In genomic region chr4:114983020-114983419, GRCm38 (mm10) we compare ENCODE assay signal across 16 mouse cellular contexts. TPM values are rescaled to one million over a fixed set of nuclear protein-coding genes. Genes with fewer than 3 reads are reported as not detected.
DNase-seq lines count a peak whose midpoint lies in the region; ATAC-seq and TF ChIP-seq lines count a peak whose summit lies in the region.
"Had no signal": no experiment of that assay in that cellular context is flagged by ENCODE, and none has a peak within 500 bp of the region (broad histone marks: within the 10 kb centered on the region; RNA-seq: fewer than 3 reads in every experiment).

No protein-coding gene starts in this region.

- H3K9ac ChIP-seq in forebrain, postnatal 0 days = no peak overlapping the region
- H3K9ac ChIP-seq: forebrain, embryonic 13.5 days had no signal

- POLR2A ChIA-PET in Patski (lab: Charles Lee) = no interaction called here

- no peak overlapping the region for H3K4me2 ChIP-seq in forebrain, postnatal 0 days (ENCODE audit: low read depth)
- H3K4me2 ChIP-seq: forebrain, embryonic 13.5 days had no signal

- no peak overlapping the region for H3K4me3 ChIP-seq in forebrain, postnatal 0 days (ENCODE audit: low read depth, low read length)
- no peak overlapping the region for H3K4me3 ChIP-seq in forebrain, embryonic 10.5 days
- no peak overlapping the region for H3K4me3 ChIP-seq in lung, adult 2 months (replicated peaks; ENCODE audit: extremely low read depth, low read depth, low read length)
- H3K4me3 ChIP-seq: forebrain, embryonic 13.5 days; hindbrain, embryonic 10.5 days had no signal

- CTCF ChIA-PET in Patski (lab: Charles Lee) = interaction anchor here (0.7 to 3.0 kb wide), 10 partner anchors 8 to 317 kb away, joined by 3 to 12 read pairs (median 4); no protein-coding TSS in a partner anchor

- no peak for TF ChIP-seq POLR2A in lung, adult 2 months (IDR thresholded peaks at IDR 0.05; ENCODE audit: borderline replicate concordance, extremely low read depth, low read depth, low read length)

- H3K9me3 ChIP-seq in forebrain, postnatal 0 days (ENCODE audit: low read length) = no peaks in the 10 kb centered on the region
- no peaks in the 10 kb centered on the region for H3K9me3 ChIP-seq in forebrain, embryonic 10.5 days
- H3K9me3 ChIP-seq: forebrain, embryonic 13.5 days; hindbrain, embryonic 10.5 days had no signal

- in situ Hi-C loops in Patski (cut with MboI; ENCODE audit: low pct_unique_long_range_greater_than_20kb) = no loop called here

- no peaks in the 10 kb centered on the region; the same call in 1 of the 2 replicates for H3K4me1 ChIP-seq in forebrain, postnatal 0 days (ENCODE audit: insufficient read depth)
- H3K4me1 ChIP-seq in forebrain, embryonic 10.5 days = peaks cover 22% of the 10 kb centered on the region
- peaks cover 6% of the 10 kb centered on the region for H3K4me1 ChIP-seq in lung, adult 2 months (ENCODE audit: control insufficient read depth, insufficient read depth, low read length)

- no peaks in the 10 kb centered on the region for H3K36me3 ChIP-seq in forebrain, postnatal 0 days (ENCODE audit: insufficient read depth)
- peaks cover 6% of the 10 kb centered on the region; the same call in 1 of the 2 replicates for H3K36me3 ChIP-seq in forebrain, embryonic 10.5 days (replicated peaks)
- H3K36me3 ChIP-seq: hindbrain, embryonic 10.5 days had no signal

- ATAC-seq in forebrain, postnatal 0 days = no peak
- ATAC-seq in Patski = no peak
- ATAC-seq: forebrain, embryonic 13.5 days had no signal

- no peak for DNase-seq in forebrain, postnatal 0 days
- DNase-seq in forebrain, embryonic 10.5 days (ENCODE audit: extremely low spot score, low spot score) = no peak
- no peak for DNase-seq in lung, adult 2 months
- DNase-seq in lung, postnatal 14 days = no peak
- DNase-seq in Patski (ENCODE audit: low read depth, low spot score) (no peak), MN1 (ENCODE audit: low spot score) (no peak)
- DNase-seq in naive thymus-derived CD4-positive, alpha-beta T cell, adult 2 months (ENCODE audit: low read depth) = peak; percentile 60
- no peak for DNase-seq in kidney, postnatal 25 days
- DNase-seq: cerebellum, postnatal 25 days; gastrocnemius, postnatal 36 days; right cerebral cortex, adult 18-20 months had no signal

- no peak overlapping the region for H3K27ac ChIP-seq in forebrain, postnatal 0 days (ENCODE audit: low read depth, low read length)
- H3K27ac ChIP-seq in forebrain, embryonic 10.5 days = no peak overlapping the region
- H3K27ac ChIP-seq: forebrain, embryonic 13.5 days; hindbrain, embryonic 10.5 days had no signal

- no peaks in the 10 kb centered on the region for H3K27me3 ChIP-seq in forebrain, postnatal 0 days (ENCODE audit: insufficient read depth, low read length)
- H3K27me3 ChIP-seq in forebrain, embryonic 10.5 days (ENCODE audit: poor library complexity, severe bottlenecking) = no peaks in the 10 kb centered on the region
- no peaks in the 10 kb centered on the region for H3K27me3 ChIP-seq in Patski
- H3K27me3 ChIP-seq: forebrain, embryonic 13.5 days had no signal

- TF ChIP-seq CTCF in forebrain, postnatal 0 days (IDR thresholded peaks at IDR 0.05; ENCODE audit: low read depth) = peak; percentile 37; the same call in 1 of the 2 replicates
- peak; percentile 11; the same call in 1 of the 2 replicates for TF ChIP-seq CTCF in lung, adult 2 months (IDR thresholded peaks at IDR 0.05; ENCODE audit: insufficient read depth, low read length)
- peak; percentile 41 for TF ChIP-seq CTCF in Patski (IDR thresholded peaks at IDR 0.05)

- WGBS in forebrain, postnatal 0 days = 91% methylated on average over 1 of the region's 1 CpGs
- 81% methylated on average over 1 of the region's 1 CpGs for WGBS in forebrain, embryonic 10.5 days
- WGBS in lung, adult 2 months = 55% methylated on average over 1 of the region's 1 CpGs

RNA-seq across cellular contexts. Expression of gene Cmpk1, which starts 4.0 kb away (rescaled TPM):
- 120 and 132 TPM in 2 replicates for total RNA-seq in forebrain, postnatal 0 days (2014; rRNA removed)
- polyA plus RNA-seq in forebrain, postnatal 0 days (2015; fragmentation: Nextera tagmentation; extraction: Ambion mirVana) = 181 and 208 TPM in 2 replicates
- 74.1 and 74.9 TPM in 2 replicates for polyA plus RNA-seq in forebrain, embryonic 10.5 days (2016; fragmentation: Nextera tagmentation; extraction: Ambion mirVana)
- 11.1 and 12.2 TPM in 2 replicates for polyA plus RNA-seq in lung, adult 2 months (2012; rRNA removed)
- polyA plus RNA-seq in Patski (2021) = 85.5 TPM

RNA-seq across cellular contexts. Expression of gene Stil, which starts 16.9 kb away (rescaled TPM):
- total RNA-seq in forebrain, postnatal 0 days (2014; rRNA removed) = 1.5 and 4.2 TPM in 2 replicates
- polyA plus RNA-seq in forebrain, postnatal 0 days (2015; fragmentation: Nextera tagmentation; extraction: Ambion mirVana) = 1.5 and 2.1 TPM in 2 replicates
- polyA plus RNA-seq in forebrain, embryonic 10.5 days (2016; fragmentation: Nextera tagmentation; extraction: Ambion mirVana) = 22.0 and 24.3 TPM in 2 replicates
- polyA plus RNA-seq in lung, adult 2 months (2012; rRNA removed) = 0.26 and 0.28 TPM in 2 replicates
- polyA plus RNA-seq in Patski (2021) = 6.4 TPM

RNA-seq across cellular contexts. Expression of gene Foxe3, which starts 57.2 kb away (rescaled TPM):
- total RNA-seq in forebrain, postnatal 0 days (2014; rRNA removed) = not detected in 2 replicates
- not detected in 2 replicates for polyA plus RNA-seq in forebrain, postnatal 0 days (2015; fragmentation: Nextera tagmentation; extraction: Ambion mirVana)
- 1.1 and 1.5 TPM in 2 replicates for polyA plus RNA-seq in forebrain, embryonic 10.5 days (2016; fragmentation: Nextera tagmentation; extraction: Ambion mirVana)
- polyA plus RNA-seq in lung, adult 2 months (2012; rRNA removed) = not detected in 2 replicates
- polyA plus RNA-seq in Patski (2021) = not detected
- total RNA-seq: ES-E14; gastrocnemius, postnatal 36 days; layer of hippocampus, adult 18-20 months had no signal
- polyA plus RNA-seq: forebrain, embryonic 13.5 days; limb, embryonic 14.5 days had no signal
